Mouse (Mus musculus) heart, adult 2 months (tissue): ENCODE measurements around the gene Marc1. TPM values are rescaled to one million over a fixed set of nuclear protein-coding genes. Genes with fewer than 3 reads are reported as not detected.

Experiments used
- DNase-seq, 2 experiments: peaks; one replicate each; pipeline ENCODE4 v3.0.0; 2021
- H3K27ac ChIP-seq: fragments of 200-600 bp; 2 replicates; pipeline ENCODE4 v1.8.1; 2022
- H3K27me3 ChIP-seq: fragments of 200-500 bp; 2 replicates; pipeline ENCODE4 v1.6.1; 2012; ENCODE audit warnings: mild to moderate bottlenecking, low read length, inconsistent platforms, mixed read lengths; ENCODE audit not compliant: control insufficient read depth, insufficient read depth
- H3K36me3 ChIP-seq: fragments of 200-500 bp; 2 replicates; pipeline ENCODE4 v1.6.1; 2012; ENCODE audit warnings: low read length, inconsistent platforms; ENCODE audit not compliant: control insufficient read depth, insufficient read depth
- H3K4me1 ChIP-seq: fragments of 200-500 bp; 2 replicates; pipeline ENCODE4 v1.6.1; 2011; ENCODE audit warnings: low read length; ENCODE audit not compliant: control insufficient read depth, insufficient read depth
- H3K4me3 ChIP-seq: fragments of 200-600 bp; 2 replicates; pipeline ENCODE4 v1.8.1; 2022
- H3K79me2 ChIP-seq: fragments of 200-500 bp; replicated peaks from 2 replicates; pipeline ENCODE4 v1.6.1; 2012; ENCODE audit warnings: mild to moderate bottlenecking, inconsistent platforms, low read length, moderate library complexity, mixed read lengths; ENCODE audit not compliant: control insufficient read depth, insufficient read depth
- H3K9ac ChIP-seq: fragments of 200-500 bp; 2 replicates; pipeline ENCODE4 v1.6.1; 2012; ENCODE audit warnings: low read depth, mild to moderate bottlenecking, control low read depth, inconsistent platforms, low read length, mixed read lengths
- CTCF ChIP-seq: fragments of 200-600 bp; IDR thresholded peaks from 2 replicates; pipeline ENCODE4 v1.8.1; 2022; ENCODE audit warnings: antibody characterized with exemption, mild to moderate bottlenecking, moderate library complexity
- EP300 ChIP-seq: fragments of 200-500 bp; IDR thresholded peaks from 2 replicates; pipeline ENCODE4 v1.6.1; 2011; ENCODE audit warnings: low read depth, low read length, control low read depth; ENCODE audit not compliant: insufficient read depth
- POLR2A ChIP-seq: fragments of 200-500 bp; IDR thresholded peaks from 2 replicates; pipeline ENCODE4 v1.6.1; 2011; ENCODE audit warnings: mild to moderate bottlenecking, low read depth, low read length, control low read depth; ENCODE audit not compliant: insufficient read depth
- WGBS: fragments of 180-500 bp; shearing (Covaris S2); methylation state at CpG from one replicate; pipeline ENCODE4 v1.1.7; 2018; 5-methylcytosine and 5-hydroxymethylcytosine counted together
- intact Hi-C: fragments of 180-260 bp; cut with DNase I; formaldehyde crosslinking; loops from one replicate; pipeline ENCODE4 v1.15.1; 2025
- long read RNA-seq: library from polyadenylated mRNA; stranded (forward); transcript quantifications from one replicate; pipeline ENCODE4 v2.0.0, GENCODE M21; 2021
- polyA plus RNA-seq: library from polyadenylated mRNA; depleted of rRNA; stranded (reverse); fragments of >200 nt; gene quantifications from 2 replicates; pipeline ENCODE4 v1.2.3, GENCODE M21; 2012; rRNA removed
- total RNA-seq, 2 experiments: library from RNA; stranded (reverse); gene quantifications; 2 replicates each; pipeline ENCODE4 v1.2.3; 2021

Marc1 gene
- total RNA-seq (not detected), polyA plus RNA-seq (0.20 and 0.41 TPM in 2 replicates)
- long read RNA-seq = 0 reads

DNA sequence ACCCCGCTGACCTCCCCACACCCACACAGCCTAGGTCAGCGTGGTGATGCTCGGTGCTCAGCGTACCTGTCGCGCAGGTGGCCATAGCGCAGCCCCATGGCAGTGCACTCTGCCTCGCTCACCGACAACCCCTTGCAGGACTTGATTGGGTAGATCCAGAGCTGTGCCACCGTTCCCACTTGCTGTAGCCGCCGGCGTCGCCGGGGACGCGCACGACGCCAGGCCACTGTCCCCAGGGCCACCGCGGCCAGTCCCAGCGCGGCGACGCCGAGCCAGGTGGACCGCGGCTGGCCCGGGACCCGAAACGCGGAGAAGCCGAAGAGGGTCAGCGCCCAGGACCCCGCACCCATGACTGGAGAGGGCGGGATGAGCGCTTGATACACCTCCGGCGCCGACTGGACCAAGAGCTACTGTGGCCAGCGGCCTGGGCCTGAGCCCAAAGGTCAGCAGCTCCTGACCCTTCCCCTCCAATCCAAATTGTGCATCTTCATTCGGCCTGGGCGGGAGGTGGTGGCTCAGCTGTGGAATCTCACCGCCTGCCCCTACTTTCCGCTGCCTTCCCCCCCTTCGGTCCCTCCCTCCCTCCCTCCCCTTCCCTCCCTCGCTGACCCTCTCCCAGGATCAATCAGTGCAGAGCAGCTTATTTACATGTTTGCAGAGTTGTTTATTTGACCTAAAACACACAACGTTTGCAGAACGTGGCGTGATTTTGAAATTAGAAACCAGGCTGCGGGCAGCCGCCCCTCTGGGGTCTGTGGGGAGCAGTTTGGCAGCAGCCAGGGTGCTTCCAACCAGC lies at the start of gene Marc1:
Gene Marc1, minus strand, starts transcription at position 534 of the 796 bp plus-strand sequence.
- intact Hi-C loops = no loop called here
- peaks cover 4% of the 10 kb centered on the region for H3K27me3 ChIP-seq

DNA sequence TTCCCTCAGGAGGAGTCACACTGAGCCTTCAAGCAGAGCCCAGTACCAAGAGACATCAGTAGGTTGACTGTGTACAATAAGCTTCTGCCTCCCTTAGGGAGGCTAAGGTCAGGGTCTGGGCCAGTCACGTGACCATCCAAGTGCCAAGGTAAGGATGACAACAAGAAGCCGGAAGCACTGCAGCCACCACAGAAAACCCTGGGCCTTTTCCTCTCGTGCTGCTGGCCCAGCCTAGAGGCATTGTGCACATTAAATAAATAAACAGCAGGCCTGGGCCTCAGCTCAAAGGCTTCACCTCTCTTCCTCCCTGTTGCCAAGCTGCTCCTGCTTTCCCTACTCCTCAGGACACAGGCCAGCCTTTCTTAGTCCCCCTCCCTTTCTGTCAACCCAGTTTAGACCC lies 49.2 kb upstream of the Marc1 start:
- H3K9ac ChIP-seq = no peak overlapping the region
- H3K27ac ChIP-seq = peak overlapping the region; percentile 49
- DNase-seq = peak in 1 of 2 experiments; percentile 47
- H3K27me3 ChIP-seq = no peaks in the 10 kb centered on the region
- H3K36me3 ChIP-seq = no peaks in the 10 kb centered on the region
- H3K4me1 ChIP-seq = peaks cover 18% of the 10 kb centered on the region
- whole genome bisulfite sequencing = 51% methylated on average over 3 of the region's 3 CpGs
- no peak for TF ChIP-seq EP300
- TF ChIP-seq POLR2A = no peak
- no peak for TF ChIP-seq CTCF
- intact Hi-C loops = loop anchor here (10.0 kb wide), 1 partner anchor 575 kb away; no protein-coding TSS in a partner anchor
- no peaks in the 10 kb centered on the region for H3K79me2 ChIP-seq
- no peak overlapping the region for H3K4me3 ChIP-seq

More for the DNA sequence above, at the start of gene Marc1:
- Histone ChIP-seq H3K79me2 (no peaks in the 10 kb centered on the region), H3K27ac (no peak within 1 kb of the TSS), H3K36me3 (no peaks in the 10 kb centered on the region), H3K4me3 (no peak within 1 kb of the TSS), H3K4me1 (no peaks in the 10 kb centered on the region), H3K9ac (0 out of 2 replicates have a peak within 1 kb of the TSS, but pooled peaks have one; percentile 15)
- 16% methylated on average over 52 of the region's 52 CpGs for WGBS
- no peak for DNase-seq
- TF ChIP-seq POLR2A = no peak
- no peak for TF ChIP-seq CTCF

DNA sequence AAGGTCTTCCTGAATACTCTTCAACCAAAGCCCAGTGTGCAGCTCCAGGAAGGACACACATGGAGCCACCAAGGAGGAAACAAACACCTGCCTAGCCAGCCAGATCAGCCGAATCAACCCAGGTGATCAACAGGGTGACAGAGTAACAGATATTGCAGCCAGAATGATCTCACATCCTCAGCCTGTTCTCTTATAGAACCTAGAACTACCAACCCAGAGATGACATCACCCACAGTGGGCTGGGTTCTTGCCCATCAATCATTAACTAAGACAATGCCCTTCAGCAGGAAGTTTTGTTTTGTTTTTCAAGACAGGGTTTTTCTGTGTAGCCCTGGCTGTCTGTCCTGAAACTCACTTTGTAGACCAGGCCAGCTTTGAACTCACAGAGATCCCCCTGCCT lies 47.1 kb upstream of the Marc1 start:
- no peak overlapping the region for H3K9ac ChIP-seq
- no peaks in the 10 kb centered on the region for H3K27me3 ChIP-seq
- H3K4me3 ChIP-seq = no peak overlapping the region
- TF ChIP-seq POLR2A (no peak), CTCF (no peak), EP300 (no peak)
- DNase-seq = no peak
- intact Hi-C loops = no loop called here
- H3K4me1 ChIP-seq = peaks cover 13% of the 10 kb centered on the region
- H3K79me2 ChIP-seq = no peaks in the 10 kb centered on the region
- H3K27ac ChIP-seq = no peak overlapping the region
- H3K36me3 ChIP-seq = no peaks in the 10 kb centered on the region
- 58% methylated on average over 1 of the region's 1 CpGs for WGBS

DNA sequence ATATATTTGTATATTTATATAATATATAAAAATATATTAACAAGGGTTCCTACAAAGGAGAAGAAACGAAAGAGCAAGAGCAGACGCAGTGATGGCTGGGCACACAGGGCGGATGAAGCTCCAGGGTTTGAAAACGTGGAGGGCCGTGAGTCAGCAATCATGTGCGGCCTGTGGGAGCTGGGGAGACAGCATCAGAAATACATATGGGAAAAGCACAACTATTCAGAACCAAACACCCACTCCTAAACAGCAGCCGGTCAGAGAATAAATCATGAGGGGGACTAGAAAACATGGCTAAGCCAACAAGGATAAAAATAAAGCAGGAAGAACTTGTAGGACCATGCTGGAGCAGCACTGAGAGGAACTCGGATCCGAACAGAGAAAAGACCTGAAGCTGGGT lies 46.1 kb upstream of the Marc1 start:
- DNase-seq = no peak
- Histone ChIP-seq H3K36me3 (no peaks in the 10 kb centered on the region), H3K79me2 (no peaks in the 10 kb centered on the region), H3K4me3 (no peak overlapping the region), H3K4me1 (peaks cover 15% of the 10 kb centered on the region), H3K27ac (no peak overlapping the region), H3K27me3 (no peaks in the 10 kb centered on the region), H3K9ac (no peak overlapping the region)
- no peak for TF ChIP-seq EP300
- TF ChIP-seq POLR2A = no peak
- TF ChIP-seq CTCF = no peak
- 87% methylated on average over 9 of the region's 9 CpGs for WGBS
- intact Hi-C loops = loop anchor here (2.0 kb wide), 1 partner anchor 14 kb away; no protein-coding TSS in a partner anchor

DNA sequence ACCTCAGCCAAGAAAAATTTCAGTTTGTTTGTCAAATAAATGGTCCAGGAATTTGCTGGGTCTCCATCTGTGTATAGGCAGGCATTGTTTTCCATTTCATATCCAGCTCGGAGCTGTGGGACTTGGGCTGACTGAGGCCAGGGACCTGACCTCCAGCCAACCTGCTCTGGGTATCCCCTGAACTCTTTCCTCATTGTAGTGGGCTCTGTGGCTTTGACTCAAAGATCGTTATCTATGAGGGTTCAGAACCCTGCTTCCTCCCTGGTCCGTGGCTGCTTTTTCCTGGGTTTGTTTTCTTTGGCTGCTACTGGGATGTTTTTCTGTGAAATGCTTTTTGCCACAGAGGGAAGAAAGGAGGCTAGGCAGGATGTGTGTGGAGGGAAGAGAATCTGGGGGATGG lies 42.8 kb upstream of the Marc1 start:
- Histone ChIP-seq H3K4me1 (peaks cover 14% of the 10 kb centered on the region), H3K79me2 (no peaks in the 10 kb centered on the region), H3K36me3 (no peaks in the 10 kb centered on the region), H3K27ac (peak overlapping the region; percentile 93), H3K9ac (no peak overlapping the region), H3K27me3 (no peaks in the 10 kb centered on the region), H3K4me3 (no peak overlapping the region)
- DNase-seq = peak in 1 of 2 experiments; percentile 36
- WGBS = 26% methylated on average over 3 of the region's 3 CpGs
- TF ChIP-seq POLR2A = no peak
- TF ChIP-seq CTCF = no peak
- TF ChIP-seq EP300 = no peak
- intact Hi-C loops = loop anchor here (1.0 to 2.0 kb wide), 3 partner anchors 28 to 339 kb away; no protein-coding TSS in a partner anchor

DNA sequence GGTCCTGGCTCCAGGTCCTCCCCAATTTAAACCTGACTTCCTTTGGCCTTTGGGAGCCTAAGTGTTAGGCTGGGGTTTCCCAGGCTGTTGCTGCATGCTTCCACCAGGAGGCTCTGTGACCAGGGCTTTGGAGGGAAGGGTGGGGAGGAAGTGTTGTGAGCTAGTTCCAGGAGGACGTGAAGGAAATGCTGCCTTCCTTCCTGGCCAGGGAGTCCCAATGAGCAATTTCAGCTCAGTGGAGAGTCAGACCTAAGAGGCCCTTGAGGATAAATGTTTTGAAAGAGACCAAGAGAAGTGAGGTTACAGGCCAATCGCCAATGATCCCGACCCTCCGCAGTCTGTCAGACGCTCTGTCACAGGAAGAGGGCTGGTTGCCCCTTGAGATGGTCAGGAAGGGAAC lies 42.2 kb upstream of the Marc1 start:
- peak; percentile 83 to 85 for DNase-seq
- Histone ChIP-seq H3K4me1 (peaks cover 14% of the 10 kb centered on the region), H3K27ac (peak overlapping the region; percentile 93), H3K36me3 (no peaks in the 10 kb centered on the region), H3K27me3 (no peaks in the 10 kb centered on the region), H3K4me3 (peak overlapping the region; percentile 39), H3K9ac (peak overlapping the region; percentile 20; the same call in 1 of the 2 replicates), H3K79me2 (no peaks in the 10 kb centered on the region)
- TF ChIP-seq EP300 (peak; percentile 98), CTCF (peak; percentile 98), POLR2A (peak; percentile 54; the same call in 1 of the 2 replicates)
- 5% methylated on average over 5 of the region's 5 CpGs for WGBS
- intact Hi-C loops = loop anchor here (1.0 to 2.0 kb wide), 3 partner anchors 29 to 340 kb away; no protein-coding TSS in a partner anchor
